Mouse (Mus musculus): ENCODE data around the gene Ahnak. TPM values are rescaled to one million over a fixed set of nuclear protein-coding genes. Genes with fewer than 3 reads are reported as not detected.
"Not testable (repeated sequence)": the region's sequence is repeated elsewhere in the genome, so short reads cannot be mapped to it uniquely, and the experiment has no call there.

Ahnak gene
- polyA plus RNA-seq, 1 experiment: 11.2 TPM

- DNase-seq (ENCODE audit: low read depth, low spot score): no peak
- 55% methylated on average over 7 of the region's 7 CpGs for WGBS
Observed at GRCm38 (mm10) chr19:9079916-9080315, 90.8 kb downstream of the Ahnak start.

GRCm38 (mm10) chr19:9081311-9082190, 92.5 kb downstream of the Ahnak start:
- DNase-seq (ENCODE audit: low read depth, low spot score): peak; percentile 83
- 31% methylated on average over 14 of the region's 14 CpGs for WGBS

GRCm38 (mm10) chr19:9082191-9083009, 93.3 kb downstream of the Ahnak start:
- 7% methylated on average over 23 of the region's 23 CpGs for whole genome bisulfite sequencing
- peak; percentile 71 for DNase-seq (ENCODE audit: low read depth, low spot score)

GRCm38 (mm10) chr19:9083010-9083355, 93.9 kb downstream of the Ahnak start:
- 71% methylated on average over 2 of the region's 2 CpGs for WGBS
- no peak for DNase-seq (ENCODE audit: low read depth, low spot score)

GRCm38 (mm10) chr19:9083892-9084291, 94.8 kb downstream of the Ahnak start:
- 92% methylated on average over 2 of the region's 2 CpGs for WGBS
- not testable (repeated sequence) for DNase-seq (ENCODE audit: low read depth, low spot score)

GRCm38 (mm10) chr19:9087821-9088220, 98.7 kb downstream of the Ahnak start, which contains the start of gene Scgb1a1:
Scgb1a1 (minus strand) TSS chr19:9087958.
- DNase-seq (ENCODE audit: low read depth, low spot score): no peak
- WGBS: 75% methylated on average over 4 of the region's 4 CpGs

GRCm38 (mm10) chr19:9090191-9090590, 101.1 kb downstream of the Ahnak start:
- DNase-seq (ENCODE audit: low read depth, low spot score): no peak
- 72% methylated on average over 4 of the region's 4 CpGs for WGBS

GRCm38 (mm10) chr19:9090709-9091108, 101.6 kb downstream of the Ahnak start:
- WGBS: 50% methylated on average over 2 of the region's 2 CpGs
- DNase-seq (ENCODE audit: low read depth, low spot score): no peak

- WGBS: 73% methylated on average over 5 of the region's 5 CpGs
- DNase-seq (ENCODE audit: low read depth, low spot score): no peak
Observed at GRCm38 (mm10) chr19:9095111-9095510, 106.0 kb downstream of the Ahnak start.

GRCm38 (mm10) chr19:9097441-9097840, 108.4 kb downstream of the Ahnak start:
- DNase-seq (ENCODE audit: low read depth, low spot score): no peak
- WGBS: 74% methylated on average over 13 of the region's 13 CpGs

- WGBS: 87% methylated on average over 8 of the region's 8 CpGs
- DNase-seq (ENCODE audit: low read depth, low spot score): no peak
Observed at GRCm38 (mm10) chr19:9099751-9100150, 110.7 kb downstream of the Ahnak start.

- DNase-seq (ENCODE audit: low read depth, low spot score): no peak
- WGBS: 78% methylated on average over 17 of the region's 17 CpGs
Observed at GRCm38 (mm10) chr19:9100297-9101061, 111.4 kb downstream of the Ahnak start.

GRCm38 (mm10) chr19:9101062-9101457, 112.0 kb downstream of the Ahnak start:
- 72% methylated on average over 2 of the region's 2 CpGs for WGBS
- DNase-seq (ENCODE audit: low read depth, low spot score): no peak

- 70% methylated on average over 4 of the region's 4 CpGs for WGBS
- no peak for DNase-seq (ENCODE audit: low read depth, low spot score)
Observed at GRCm38 (mm10) chr19:9103986-9104385, 114.9 kb downstream of the Ahnak start.

- WGBS: 65% methylated on average over 3 of the region's 3 CpGs
- DNase-seq (ENCODE audit: low read depth, low spot score): no peak
Observed at GRCm38 (mm10) chr19:9105101-9105685, 116.1 kb downstream of the Ahnak start.

GRCm38 (mm10) chr19:9106096-9106495, 117.0 kb downstream of the Ahnak start:
- 63% methylated on average over 5 of the region's 5 CpGs for WGBS
- no peak for DNase-seq (ENCODE audit: low read depth, low spot score)

- DNase-seq (ENCODE audit: low read depth, low spot score): no peak
- WGBS: 20% methylated on average over 4 of the region's 4 CpGs
Observed at GRCm38 (mm10) chr19:9106751-9107378, 117.8 kb downstream of the Ahnak start.

GRCm38 (mm10) chr19:9107379-9107755, 118.3 kb downstream of the Ahnak start:
- DNase-seq (ENCODE audit: low read depth, low spot score): no peak
- 44% methylated on average over 1 of the region's 1 CpGs for WGBS

GRCm38 (mm10) chr19:9108536-9108935, 119.5 kb downstream of the Ahnak start:
- WGBS: 76% methylated on average over 1 of the region's 1 CpGs
- no peak for DNase-seq (ENCODE audit: low read depth, low spot score)
